Comparison of ENCODE assay signal across 8 mouse cellular contexts in genomic region chr13:55099066-55099725, GRCm38 (mm10). TPM values are rescaled to one million over a fixed set of nuclear protein-coding genes. Genes with fewer than 3 reads are reported as not detected.
A peak's percentile ranks its signal among the peaks of the same experiment; 100 is the strongest.
DNase-seq lines count a peak whose midpoint lies in the region; ATAC-seq and TF ChIP-seq lines count a peak whose summit lies in the region.

No protein-coding gene starts in this region.

- peak in 1 of 2 experiments; percentile 17 for DNase-seq in left cerebral cortex, adult 2 months (ENCODE audit: extremely low spot score in 1 of 2, low spot score in 2 of 2)
- DNase-seq in left cerebral cortex, adult 11 months (ENCODE audit: low spot score), result no peak
- peak; percentile 46 for DNase-seq in adipocyte (ENCODE audit: low spot score)
- DNase-seq in liver, postnatal 0 days, result peak; percentile 47
- no peak for DNase-seq in adrenal gland, adult (ENCODE audit: inconsistent age in 2 of 2, low spot score in 1 of 2)

- intact Hi-C loops in left cerebral cortex, adult 2 months (cut with DNase I), result no loop called here

- WGBS in forebrain, embryonic 15.5 days, result 36% methylated on average over 20 of the region's 20 CpGs
- 31% methylated on average over 20 of the region's 20 CpGs for WGBS in intestine, embryonic 15.5 days
- WGBS in liver, postnatal 0 days (ENCODE audit: insufficient replicate concordance), result 20% methylated on average over 20 of the region's 20 CpGs
- WGBS in neural tube, embryonic 13.5 days, result 36% methylated on average over 20 of the region's 20 CpGs

- no peaks in the 10 kb centered on the region for H3K27me3 ChIP-seq in forebrain, embryonic 15.5 days
- H3K27me3 ChIP-seq in intestine, embryonic 15.5 days (replicated peaks), result no peaks in the 10 kb centered on the region
- no peaks in the 10 kb centered on the region for H3K27me3 ChIP-seq in liver, postnatal 0 days (ENCODE audit: insufficient read depth, low read length)
- no peaks in the 10 kb centered on the region for H3K27me3 ChIP-seq in neural tube, embryonic 13.5 days

- peak overlapping the region; percentile 83 for H3K9ac ChIP-seq in forebrain, embryonic 15.5 days (replicated peaks)
- peak overlapping the region; percentile 93 for H3K9ac ChIP-seq in intestine, embryonic 15.5 days
- H3K9ac ChIP-seq in liver, postnatal 0 days (replicated peaks), result peak overlapping the region; percentile 86
- peak overlapping the region; percentile 93 for H3K9ac ChIP-seq in neural tube, embryonic 13.5 days

- 0 out of 2 replicates have a peak, but pooled peaks have one; percentile 4 for ATAC-seq in forebrain, embryonic 15.5 days (replicated peaks)
- ATAC-seq in intestine, embryonic 15.5 days, result peak; percentile 23
- ATAC-seq in liver, postnatal 0 days, result peak; percentile 1; the same call in 1 of the 2 replicates
- ATAC-seq in neural tube, embryonic 13.5 days (ENCODE audit: low read depth), result no peak

- no peak for TF ChIP-seq EP300 in liver, postnatal 0 days (IDR thresholded peaks at IDR 0.05; ENCODE audit: low read depth)

- H3K36me3 ChIP-seq in forebrain, embryonic 15.5 days, result no peaks in the 10 kb centered on the region
- H3K36me3 ChIP-seq in intestine, embryonic 15.5 days, result no peaks in the 10 kb centered on the region
- H3K36me3 ChIP-seq in liver, postnatal 0 days (replicated peaks; ENCODE audit: insufficient read depth, low read length), result no peaks in the 10 kb centered on the region
- no peaks in the 10 kb centered on the region for H3K36me3 ChIP-seq in neural tube, embryonic 13.5 days

- TF ChIP-seq CTCF in left cerebral cortex, adult 2 months (IDR thresholded peaks at IDR 0.05), result no peak
- no peak for TF ChIP-seq CTCF in liver, postnatal 0 days (IDR thresholded peaks at IDR 0.05; ENCODE audit: low read depth)

- H3K9me3 ChIP-seq in forebrain, embryonic 15.5 days, result no peaks in the 10 kb centered on the region
- H3K9me3 ChIP-seq in intestine, embryonic 15.5 days, result no peaks in the 10 kb centered on the region
- H3K9me3 ChIP-seq in liver, postnatal 0 days (ENCODE audit: low read length), result no peaks in the 10 kb centered on the region
- H3K9me3 ChIP-seq in neural tube, embryonic 13.5 days, result no peaks in the 10 kb centered on the region

- no peak overlapping the region; the same call in 1 of the 2 replicates for H3K27ac ChIP-seq in left cerebral cortex, adult 2 months
- no peak overlapping the region for H3K27ac ChIP-seq in forebrain, embryonic 15.5 days (replicated peaks)
- peak overlapping the region; percentile 95 for H3K27ac ChIP-seq in intestine, embryonic 15.5 days
- peak overlapping the region; percentile 82 for H3K27ac ChIP-seq in liver, postnatal 0 days (ENCODE audit: low read depth)
- H3K27ac ChIP-seq in neural tube, embryonic 13.5 days (replicated peaks), result peak overlapping the region; percentile 94

- peak overlapping the region; percentile 50 for H3K4me2 ChIP-seq in forebrain, embryonic 15.5 days (replicated peaks)
- peak overlapping the region; percentile 71 for H3K4me2 ChIP-seq in intestine, embryonic 15.5 days (replicated peaks)
- H3K4me2 ChIP-seq in liver, postnatal 0 days (ENCODE audit: low read depth, low read length), result peak overlapping the region; percentile 85
- H3K4me2 ChIP-seq in neural tube, embryonic 13.5 days, result peak overlapping the region; percentile 66

- peaks cover 8% of the 10 kb centered on the region for H3K4me1 ChIP-seq in forebrain, embryonic 15.5 days
- peaks cover 7% of the 10 kb centered on the region; the same call in 1 of the 2 replicates for H3K4me1 ChIP-seq in intestine, embryonic 15.5 days (replicated peaks)
- H3K4me1 ChIP-seq in liver, postnatal 0 days (ENCODE audit: insufficient read depth), result peaks cover 5% of the 10 kb centered on the region
- H3K4me1 ChIP-seq in neural tube, embryonic 13.5 days (replicated peaks), result peaks cover 9% of the 10 kb centered on the region

- peak overlapping the region; percentile 82 for H3K4me3 ChIP-seq in left cerebral cortex, adult 2 months
- H3K4me3 ChIP-seq in forebrain, embryonic 15.5 days, result peak overlapping the region; percentile 76
- peak overlapping the region; percentile 94 for H3K4me3 ChIP-seq in intestine, embryonic 15.5 days (replicated peaks)
- peak overlapping the region; percentile 79 for H3K4me3 ChIP-seq in liver, postnatal 0 days (ENCODE audit: low read depth, low read length)
- peak overlapping the region; percentile 83 for H3K4me3 ChIP-seq in neural tube, embryonic 13.5 days

RNA-seq across cellular contexts. Expression of gene Uimc1, which starts 0.9 kb away (rescaled TPM):
- 10 to 100 TPM; 22.6 to 27.5 TPM for total RNA-seq in left cerebral cortex, adult 2 months (2021)
- 21.9 and 23.9 TPM in 2 replicates for polyA plus RNA-seq in forebrain, embryonic 15.5 days (2015; fragmentation: Nextera tagmentation; extraction: Ambion mirVana)
- polyA plus RNA-seq in intestine, embryonic 15.5 days (2015; fragmentation: Nextera tagmentation; extraction: Ambion mirVana), result 19.7 and 21.8 TPM in 2 replicates
- 12.1 TPM in 2 replicates for polyA plus RNA-seq in liver, postnatal 0 days (2015; fragmentation: Nextera tagmentation; extraction: Ambion mirVana)
- polyA plus RNA-seq in neural tube, embryonic 13.5 days (2015; fragmentation: Nextera tagmentation; extraction: Ambion mirVana), result 17.1 and 19.8 TPM in 2 replicates

RNA-seq across cellular contexts. Expression of gene Zfp346, which starts 5.9 kb away (rescaled TPM):
- total RNA-seq in left cerebral cortex, adult 2 months (2021), result 10 to 100 TPM; 37.6 to 47.8 TPM
- 25.5 and 26.2 TPM in 2 replicates for polyA plus RNA-seq in forebrain, embryonic 15.5 days (2015; fragmentation: Nextera tagmentation; extraction: Ambion mirVana)
- polyA plus RNA-seq in intestine, embryonic 15.5 days (2015; fragmentation: Nextera tagmentation; extraction: Ambion mirVana), result 14.3 and 14.7 TPM in 2 replicates
- polyA plus RNA-seq in liver, postnatal 0 days (2015; fragmentation: Nextera tagmentation; extraction: Ambion mirVana), result 3.0 and 3.6 TPM in 2 replicates
- 23.5 and 25.3 TPM in 2 replicates for polyA plus RNA-seq in neural tube, embryonic 13.5 days (2015; fragmentation: Nextera tagmentation; extraction: Ambion mirVana)

RNA-seq across cellular contexts. Expression of gene Gm17617, which starts 34.2 kb away (rescaled TPM):
- not detected for total RNA-seq in left cerebral cortex, adult 2 months (2021)
- polyA plus RNA-seq in forebrain, embryonic 15.5 days (2015; fragmentation: Nextera tagmentation; extraction: Ambion mirVana), result not detected in 2 replicates
- not detected in 2 replicates for polyA plus RNA-seq in intestine, embryonic 15.5 days (2015; fragmentation: Nextera tagmentation; extraction: Ambion mirVana)
- polyA plus RNA-seq in liver, postnatal 0 days (2015; fragmentation: Nextera tagmentation; extraction: Ambion mirVana), result not detected in 2 replicates
- not detected in 2 replicates for polyA plus RNA-seq in neural tube, embryonic 13.5 days (2015; fragmentation: Nextera tagmentation; extraction: Ambion mirVana)

RNA-seq across cellular contexts. Expression of gene Fgfr4, which starts 53.2 kb away (rescaled TPM):
- total RNA-seq in left cerebral cortex, adult 2 months (2021), result under 1 TPM; 0.36 to 0.40 TPM
- 0.51 and 1.1 TPM in 2 replicates for polyA plus RNA-seq in forebrain, embryonic 15.5 days (2015; fragmentation: Nextera tagmentation; extraction: Ambion mirVana)
- polyA plus RNA-seq in intestine, embryonic 15.5 days (2015; fragmentation: Nextera tagmentation; extraction: Ambion mirVana), result 14.2 and 14.5 TPM in 2 replicates
- polyA plus RNA-seq in liver, postnatal 0 days (2015; fragmentation: Nextera tagmentation; extraction: Ambion mirVana), result 4.9 and 5.1 TPM in 2 replicates
- polyA plus RNA-seq in neural tube, embryonic 13.5 days (2015; fragmentation: Nextera tagmentation; extraction: Ambion mirVana), result 1.1 and 1.9 TPM in 2 replicates

Comparison
In these comparisons a context has a peak if more than half of its experiments do, and no peak if none do; other contexts are left out.
1. DNase-seq: peak in adipocyte (single experiment) and liver, postnatal 0 days (single experiment); none in left cerebral cortex, adult 11 months (single experiment) and adrenal gland, adult (0 of 2).
2. H3K27ac ChIP-seq: peak in intestine, embryonic 15.5 days (single experiment), liver, postnatal 0 days (single experiment) and neural tube, embryonic 13.5 days (single experiment); none in left cerebral cortex, adult 2 months (single experiment) and forebrain, embryonic 15.5 days (single experiment).
3. Peak in every context shown above with its lines, with median percentiles within 50 percentile points of each other: H3K4me3 ChIP-seq, H3K4me2 ChIP-seq and H3K9ac ChIP-seq.